Mouse (Mus musculus): ENCODE data around the gene Lhx2.

DNA sequence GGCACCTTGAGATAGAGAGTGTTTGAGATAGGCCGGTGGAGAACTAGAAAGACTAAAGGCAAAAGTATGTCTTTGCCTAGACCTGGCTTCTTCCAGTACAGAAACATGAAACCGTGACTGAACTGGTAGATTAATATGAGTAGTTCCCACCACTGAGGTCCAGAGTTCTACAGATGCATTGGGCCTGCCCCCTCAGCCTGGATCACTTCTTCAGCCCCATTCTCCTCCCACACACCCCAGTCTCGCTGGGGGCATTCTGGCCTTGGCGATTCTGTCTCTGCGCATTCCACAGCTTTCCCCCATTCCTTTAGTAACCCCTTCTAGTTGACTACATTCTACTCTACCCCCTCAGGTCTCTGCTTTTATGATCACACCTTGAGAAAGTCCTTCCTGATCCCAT is 1.4 kb upstream of the Lhx2 start:
- TF ChIP-seq POLR2A (IDR thresholded peaks at IDR 0.05; ENCODE audit: extremely low read depth, insufficient read depth, low read length) (no peak), CTCF (IDR thresholded peaks at IDR 0.05; ENCODE audit: extremely low read depth, insufficient read depth, low read length) (no peak)
